Mouse (Mus musculus): Measurements from ENCODE around the gene Fam193b. TPM values are rescaled to one million over a fixed set of nuclear protein-coding genes. Genes with fewer than 3 reads are reported as not detected.

Fam193b gene
- polyA plus RNA-seq, 1 experiment from 2014 or later, result 50.7 TPM

- Histone ChIP-seq H3K4me3 (no peak overlapping the region), H3K4me2 (replicated peaks) (no peak overlapping the region), H3K9ac (no peak overlapping the region), H3K4me1 (no peaks in the 10 kb centered on the region), H3K27me3 (no peaks in the 10 kb centered on the region), H3K9me3 (no peaks in the 10 kb centered on the region), H3K36me3 (peaks cover 100% of the 10 kb centered on the region), H3K27ac (no peak overlapping the region)
- ATAC-seq (ENCODE audit: low FRiP score, low read depth), result no peak
- WGBS, result 88% methylated on average over 8 of the region's 8 CpGs
These were observed 27.5 kb downstream of the Fam193b start for GRCm38 (mm10) chr13:55543447-55543846.

DNA sequence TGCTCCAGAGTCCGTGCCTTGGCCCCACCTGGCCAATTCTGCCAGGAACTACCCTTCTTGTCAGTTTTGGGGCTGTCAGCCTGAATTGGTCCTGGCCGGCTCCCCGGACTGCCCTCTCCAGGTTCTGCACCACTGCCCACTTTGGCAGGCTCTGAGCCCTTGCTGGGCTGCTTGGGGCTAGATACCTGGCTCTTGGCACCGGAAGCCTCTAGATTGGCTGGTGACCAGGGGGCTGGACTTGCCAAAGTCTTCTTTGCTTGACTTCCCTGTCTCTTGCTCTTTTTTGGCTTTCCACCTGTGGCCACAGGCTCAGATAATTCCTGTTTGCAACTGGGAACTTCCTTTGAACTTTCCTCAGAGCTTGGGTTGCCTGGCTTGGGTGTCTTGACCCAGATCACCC, 28.0 kb downstream of the Fam193b start:
- no peak overlapping the region for H3K9ac ChIP-seq
- no peak for ATAC-seq (ENCODE audit: low FRiP score, low read depth)
- H3K4me1 ChIP-seq, result no peaks in the 10 kb centered on the region
- no peak overlapping the region for H3K4me2 ChIP-seq (replicated peaks)
- no peaks in the 10 kb centered on the region for H3K9me3 ChIP-seq
- 98% methylated on average over 4 of the region's 4 CpGs for WGBS
- H3K4me3 ChIP-seq, result no peak overlapping the region
- no peak overlapping the region for H3K27ac ChIP-seq
- H3K36me3 ChIP-seq, result peaks cover 100% of the 10 kb centered on the region
- H3K27me3 ChIP-seq, result no peaks in the 10 kb centered on the region

- Histone ChIP-seq H3K27me3 (no peaks in the 10 kb centered on the region), H3K9me3 (no peaks in the 10 kb centered on the region), H3K9ac (no peak overlapping the region), H3K27ac (no peak overlapping the region), H3K36me3 (peaks cover 87% of the 10 kb centered on the region), H3K4me2 (replicated peaks) (no peak overlapping the region), H3K4me3 (no peak overlapping the region), H3K4me1 (peaks cover 4% of the 10 kb centered on the region; the same call in 1 of the 2 replicates)
- ATAC-seq (ENCODE audit: low FRiP score, low read depth), result no peak
- 85% methylated on average over 2 of the region's 2 CpGs for WGBS
These were observed 30.0 kb downstream of the Fam193b start for GRCm38 (mm10) chr13:55540933-55541332.

GRCm38 (mm10) chr13:55536194-55537175, 34.4 kb downstream of the Fam193b start, which contains the start of gene Ddx41:
TSS of gene Ddx41 (minus strand) at chr13:55536658.
- H3K4me1 ChIP-seq, result peaks cover 16% of the 10 kb centered on the region
- H3K9ac ChIP-seq, result peak within 1 kb of the TSS; percentile 86
- peak within 1 kb of the TSS; percentile 62 for H3K4me3 ChIP-seq
- under 1% methylated on average over 70 of the region's 70 CpGs for WGBS
- no peaks in the 10 kb centered on the region for H3K9me3 ChIP-seq
- H3K36me3 ChIP-seq, result peaks cover 80% of the 10 kb centered on the region
- peak; percentile 98 for ATAC-seq (ENCODE audit: low FRiP score, low read depth)
- no peaks in the 10 kb centered on the region for H3K27me3 ChIP-seq
- H3K4me2 ChIP-seq (replicated peaks), result peak within 1 kb of the TSS; percentile 94
- H3K27ac ChIP-seq, result peak within 1 kb of the TSS; percentile 55; the same call in 1 of the 2 replicates

GRCm38 (mm10) chr13:55535796-55536193, 35.1 kb downstream of the Fam193b start:
- peaks cover 16% of the 10 kb centered on the region for H3K4me1 ChIP-seq
- no peaks in the 10 kb centered on the region for H3K27me3 ChIP-seq
- WGBS, result 16% methylated on average over 17 of the region's 17 CpGs
- peak overlapping the region; percentile 86 for H3K9ac ChIP-seq
- H3K9me3 ChIP-seq, result no peaks in the 10 kb centered on the region
- no peak for ATAC-seq (ENCODE audit: low FRiP score, low read depth)
- peak overlapping the region; percentile 94 for H3K4me2 ChIP-seq (replicated peaks)
- H3K4me3 ChIP-seq, result peak overlapping the region; percentile 62
- peaks cover 80% of the 10 kb centered on the region for H3K36me3 ChIP-seq
- H3K27ac ChIP-seq, result no peak overlapping the region

DNA sequence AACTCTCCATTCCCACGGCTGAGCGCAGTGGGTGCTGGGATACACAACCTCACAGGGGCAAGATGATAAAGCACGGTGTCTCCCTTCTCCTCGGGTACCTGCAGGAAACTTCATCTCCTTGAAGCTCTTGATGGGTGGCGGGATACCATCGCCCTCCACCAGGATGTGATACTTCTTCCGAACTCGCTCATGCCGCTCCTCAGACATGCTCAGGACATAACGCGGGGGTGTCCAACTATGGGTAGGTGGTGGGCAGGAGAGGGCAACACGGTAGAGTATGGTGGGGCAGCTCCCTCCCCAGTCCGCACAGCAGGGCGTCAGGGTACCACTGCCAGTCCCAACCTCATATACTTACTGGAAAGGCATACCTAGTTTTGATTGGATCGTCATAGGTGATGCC, 35.7 kb downstream of the Fam193b start:
- H3K27ac ChIP-seq, result no peak overlapping the region
- ATAC-seq (ENCODE audit: low FRiP score, low read depth), result no peak
- peaks cover 16% of the 10 kb centered on the region for H3K4me1 ChIP-seq
- peak overlapping the region; percentile 62 for H3K4me3 ChIP-seq
- no peaks in the 10 kb centered on the region for H3K9me3 ChIP-seq
- H3K36me3 ChIP-seq, result peaks cover 80% of the 10 kb centered on the region
- no peaks in the 10 kb centered on the region for H3K27me3 ChIP-seq
- 93% methylated on average over 15 of the region's 15 CpGs for WGBS
- H3K4me2 ChIP-seq (replicated peaks), result peak overlapping the region; percentile 94
- H3K9ac ChIP-seq, result peak overlapping the region; percentile 86

DNA sequence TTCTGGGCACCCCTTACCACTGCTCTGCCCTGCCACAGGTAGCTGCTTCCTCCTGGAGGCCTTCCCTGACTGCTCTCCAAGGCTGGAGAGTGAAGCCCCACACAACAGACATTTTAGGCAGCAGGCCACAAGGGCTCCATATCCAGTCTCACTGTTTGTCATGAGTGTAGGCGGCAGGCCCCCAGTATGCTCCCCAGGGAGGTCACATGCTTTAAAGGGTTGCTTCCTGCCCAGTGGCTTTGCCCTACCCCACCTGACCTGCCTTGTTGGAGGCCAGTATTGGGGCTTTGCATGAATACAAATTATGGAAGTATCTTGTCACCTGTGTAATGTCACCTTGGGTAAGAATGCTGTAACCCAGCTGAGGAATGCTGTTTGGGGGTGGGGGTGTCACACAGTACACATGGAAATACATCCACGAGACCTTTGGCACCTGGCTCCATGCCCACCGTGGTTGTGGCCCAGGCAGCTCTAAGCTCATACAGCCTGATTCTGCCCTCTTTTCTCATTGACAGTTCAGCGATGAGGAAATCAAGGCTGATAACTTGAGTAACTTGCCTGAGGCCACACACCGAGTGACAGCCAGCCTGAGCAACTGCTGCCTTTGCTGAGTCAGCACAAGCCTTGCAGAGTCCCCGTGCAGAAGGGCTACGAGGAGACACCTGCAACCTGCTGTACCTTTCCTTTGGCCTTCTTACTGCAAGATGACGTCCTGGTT, 41.6 kb downstream of the Fam193b start, which contains the start of gene Dok3:
Dok3 (minus strand) TSS at position 99 of the 718 bp plus-strand sequence.
- Histone ChIP-seq H3K27me3 (no peaks in the 10 kb centered on the region), H3K4me2 (replicated peaks) (no peak within 1 kb of the TSS), H3K9ac (no peak within 1 kb of the TSS), H3K9me3 (no peaks in the 10 kb centered on the region), H3K4me3 (no peak within 1 kb of the TSS), H3K36me3 (peaks cover 54% of the 10 kb centered on the region), H3K27ac (no peak within 1 kb of the TSS), H3K4me1 (no peaks in the 10 kb centered on the region)
- 77% methylated on average over 8 of the region's 8 CpGs for WGBS
- no peak for ATAC-seq (ENCODE audit: low FRiP score, low read depth)

DNA sequence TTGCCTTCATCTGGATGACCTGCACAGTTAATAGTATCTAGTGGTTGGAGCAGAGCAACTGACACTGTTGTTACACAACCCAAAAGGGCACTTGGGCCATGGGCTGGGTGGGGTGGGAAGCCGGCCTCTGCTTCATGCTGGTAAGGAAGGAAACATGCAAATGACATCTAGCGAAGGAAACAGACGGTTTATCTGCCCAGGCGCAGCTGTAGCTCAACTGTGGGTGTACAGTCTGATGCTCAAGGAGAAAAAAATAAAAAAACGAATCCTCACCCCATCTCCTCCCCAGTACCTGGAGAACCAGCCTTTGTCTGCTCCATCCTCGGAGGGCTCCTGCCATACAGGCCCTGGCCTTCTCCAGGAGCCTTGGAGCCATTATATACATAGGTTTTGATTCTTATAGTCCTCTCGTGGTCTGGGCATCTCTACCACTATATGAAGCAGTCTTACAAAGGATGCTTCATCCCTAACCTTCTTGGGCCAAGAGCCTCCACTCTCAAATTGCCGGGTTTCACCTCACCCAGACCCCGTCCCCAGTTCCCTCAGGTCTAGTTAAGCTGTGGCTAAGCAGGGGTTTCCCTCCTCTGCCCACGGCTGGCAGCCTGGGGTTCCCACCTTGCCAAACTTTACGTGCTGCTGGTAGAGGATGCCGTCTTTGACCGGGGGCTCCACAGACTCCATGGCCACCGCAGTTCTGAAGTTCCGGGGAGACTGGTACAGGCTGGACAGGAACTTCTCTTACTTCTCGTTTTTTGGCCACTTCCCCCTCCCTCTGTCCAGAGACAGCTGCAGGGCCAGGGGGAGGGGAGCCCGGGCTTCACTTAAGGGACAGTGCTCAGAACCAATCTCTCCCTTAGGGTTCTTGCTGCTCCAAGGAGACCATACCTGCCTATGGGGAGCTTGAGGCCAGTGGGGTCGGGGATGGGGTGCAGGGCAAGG, 42.8 kb downstream of the Fam193b start:
- Histone ChIP-seq H3K4me2 (replicated peaks) (no peak overlapping the region), H3K9ac (no peak overlapping the region), H3K9me3 (no peaks in the 10 kb centered on the region), H3K4me3 (no peak overlapping the region), H3K4me1 (no peaks in the 10 kb centered on the region), H3K27ac (no peak overlapping the region), H3K36me3 (peaks cover 42% of the 10 kb centered on the region), H3K27me3 (no peaks in the 10 kb centered on the region)
- WGBS, result 75% methylated on average over 18 of the region's 18 CpGs
- no peak for ATAC-seq (ENCODE audit: low FRiP score, low read depth)

DNA sequence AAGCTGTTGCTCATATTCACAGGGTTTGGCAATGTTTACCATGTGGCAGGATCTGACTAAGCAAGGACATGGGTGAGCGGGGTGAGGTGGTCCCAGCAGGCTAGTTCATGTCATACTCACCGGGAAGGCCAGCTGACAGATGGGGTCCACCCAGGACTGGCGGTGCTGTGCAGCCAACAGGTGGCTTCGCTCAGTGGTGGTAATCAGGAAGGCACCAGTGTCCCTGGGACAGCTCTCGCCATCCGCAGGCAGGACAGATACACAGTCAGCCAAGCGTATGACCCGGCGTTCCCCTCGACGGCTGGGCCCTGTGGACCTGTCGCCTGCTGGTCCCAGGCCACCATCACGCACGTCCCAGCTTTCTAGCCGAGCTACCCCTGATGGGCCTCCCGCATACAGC, 43.7 kb downstream of the Fam193b start:
- Histone ChIP-seq H3K4me1 (no peaks in the 10 kb centered on the region), H3K9me3 (no peaks in the 10 kb centered on the region), H3K4me3 (no peak overlapping the region), H3K27ac (no peak overlapping the region), H3K27me3 (no peaks in the 10 kb centered on the region), H3K4me2 (replicated peaks) (no peak overlapping the region), H3K36me3 (peaks cover 33% of the 10 kb centered on the region), H3K9ac (no peak overlapping the region)
- 86% methylated on average over 16 of the region's 16 CpGs for WGBS
- ATAC-seq (ENCODE audit: low FRiP score, low read depth), result no peak; the same call in 1 of the 2 replicates

DNA sequence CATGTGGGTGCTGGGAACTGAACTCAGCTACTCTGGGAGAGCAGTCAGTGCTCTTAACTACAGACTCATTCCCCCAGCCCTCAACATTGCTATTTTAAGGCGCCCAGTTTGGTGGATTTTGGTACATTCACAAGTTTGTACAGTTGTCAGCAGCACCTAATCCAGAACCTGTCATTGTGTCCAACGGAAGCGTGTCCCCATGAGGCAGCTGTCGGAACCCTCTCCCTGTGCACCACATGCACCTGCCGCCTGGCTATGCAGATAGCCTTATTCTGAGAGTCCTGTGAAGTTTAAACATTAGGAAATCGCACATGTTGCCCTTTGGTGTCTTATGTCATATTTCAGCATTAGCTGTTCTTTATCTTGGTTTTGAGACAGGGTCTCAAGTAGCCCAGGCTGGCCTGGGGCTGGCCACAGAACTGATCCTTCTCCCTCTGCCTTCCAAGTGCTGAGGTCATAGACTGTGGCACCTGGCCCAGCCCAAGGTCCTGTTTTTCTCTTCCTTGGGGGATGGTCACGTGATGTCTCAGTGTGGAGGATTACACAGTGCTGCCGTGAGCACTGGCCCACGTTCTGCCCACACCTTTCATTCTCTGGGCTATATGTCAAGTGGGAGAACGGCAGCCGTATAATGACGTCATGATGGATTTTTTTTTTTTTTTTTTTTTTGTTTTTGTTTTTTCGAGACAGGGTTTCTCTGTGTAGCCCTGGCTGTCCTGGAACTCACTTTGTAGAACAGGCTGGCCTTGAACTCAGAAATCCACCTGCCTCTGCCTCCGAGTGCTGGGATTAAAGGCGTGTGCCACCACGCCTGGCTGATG, 45.0 kb downstream of the Fam193b start:
- 84% methylated on average over 16 of the region's 16 CpGs for WGBS
- ATAC-seq (ENCODE audit: low FRiP score, low read depth), result no peak
- no peaks in the 10 kb centered on the region for H3K9me3 ChIP-seq

More for the DNA sequence above, 45.0 kb downstream of the Fam193b start:
- H3K36me3 ChIP-seq, result peaks cover 20% of the 10 kb centered on the region
- H3K27me3 ChIP-seq, result no peaks in the 10 kb centered on the region
- H3K4me2 ChIP-seq (replicated peaks), result no peak overlapping the region
- no peak overlapping the region for H3K27ac ChIP-seq
- H3K4me1 ChIP-seq, result no peaks in the 10 kb centered on the region
- no peak overlapping the region for H3K9ac ChIP-seq
- H3K4me3 ChIP-seq, result no peak overlapping the region

Measured in limb, embryonic 13.5 days (tissue).